Mouse (Mus musculus) ES-E14 (cell line): ENCODE results near the gene Grb2. TPM values are rescaled to one million over a fixed set of nuclear protein-coding genes. Genes with fewer than 3 reads are reported as not detected.
A peak's percentile ranks its signal among the peaks of the same experiment; 100 is the strongest.

Source experiments
- DNase-seq: peaks from one replicate; pipeline ENCODE4 v3.0.0-alpha.2; 2013; ENCODE audit warnings: low read depth, low spot score
- H3K27ac ChIP-seq: 2 replicates; pipeline ENCODE4 v1.5.1; 2012; ENCODE audit warnings: low read depth, mild to moderate bottlenecking, low read length, moderate library complexity, mixed read lengths; ENCODE audit not compliant: poor library complexity, insufficient read depth, severe bottlenecking
- H3K36me3 ChIP-seq: 2 replicates; pipeline ENCODE4 v1.6.1; 2012; ENCODE audit warnings: mild to moderate bottlenecking, low read length, moderate library complexity, mixed read lengths; ENCODE audit not compliant: control insufficient read depth, poor library complexity, insufficient read depth, severe bottlenecking
- H3K4me1 ChIP-seq, 2 experiments: fragments of 150-350 bp in 1 of 2; sonication (generic) in 1 of 2; 2 replicates each; pipeline ENCODE4 v1.6.1; 2012; ENCODE audit warnings: low read length in 2 of 2, mild to moderate bottlenecking in 1 of 2, mixed read lengths in 1 of 2; ENCODE audit not compliant: control insufficient read depth in 2 of 2, insufficient read depth in 2 of 2, poor library complexity in 1 of 2
- H3K4me3 ChIP-seq, 2 experiments: fragments of 150-350 bp in 1 of 2; sonication (generic) in 1 of 2; 2 replicates each; pipeline ENCODE4 v1.5.1; 2012; ENCODE audit warnings: low read length in 2 of 2, low read depth in 1 of 2, mild to moderate bottlenecking in 1 of 2, mixed read lengths in 1 of 2; ENCODE audit not compliant: insufficient read depth in 1 of 2, poor library complexity in 1 of 2, severe bottlenecking in 1 of 2
- H3K9ac ChIP-seq: 2 replicates; pipeline ENCODE4 v1.6.1; 2012; ENCODE audit warnings: low read depth, mild to moderate bottlenecking, low read length, mixed read lengths; ENCODE audit not compliant: poor library complexity, insufficient read depth, severe bottlenecking
- H3K9me3 ChIP-seq: fragments of 150-350 bp; sonication (generic); 2 replicates; pipeline ENCODE4 v1.6.1; 2012; ENCODE audit warnings: low read depth, mild to moderate bottlenecking, low read length; ENCODE audit not compliant: control insufficient read depth, insufficient read depth
- CHD2 ChIP-seq: IDR thresholded peaks from 2 replicates; pipeline ENCODE4 v1.6.1; 2014; ENCODE audit warnings: mild to moderate bottlenecking, low read depth, low read length, inconsistent platforms
- HCFC1 ChIP-seq: IDR thresholded peaks from 2 replicates; pipeline ENCODE4 v1.6.1; 2012; ENCODE audit warnings: low read length, inconsistent platforms, borderline replicate concordance; ENCODE audit not compliant: insufficient read depth
- MAFK ChIP-seq: IDR thresholded peaks from 2 replicates; pipeline ENCODE4 v1.6.1; 2014; ENCODE audit warnings: mild to moderate bottlenecking, low read depth, low read length, inconsistent platforms; ENCODE audit not compliant: insufficient read depth
- ZC3H11A ChIP-seq: IDR thresholded peaks from 2 replicates; pipeline ENCODE4 v1.6.1; 2012; ENCODE audit warnings: low read depth, mild to moderate bottlenecking, inconsistent platforms, low read length, borderline replicate concordance
- ZNF384 ChIP-seq: IDR thresholded peaks from 2 replicates; pipeline ENCODE4 v1.6.1; 2012; ENCODE audit warnings: low read depth, low read length, inconsistent platforms
- in situ Hi-C, 2 experiments: fragments of 600-800 bp; cut with MboI; formaldehyde crosslinking; loops; one replicate each; pipeline ENCODE4 v1.15.1; 2025; ENCODE audit warnings: low sequenced_read_pairs in 2 of 2, inconsistent platforms in 1 of 2; ENCODE audit not compliant: unreplicated experiment in 2 of 2
- total RNA-seq: library from RNA; depleted of rRNA; stranded (reverse); fragments of 300-350 nt; gene quantifications from 2 replicates; pipeline ENCODE4 v1.2.3, GENCODE M21; 2012

The Grb2 gene
- total RNA-seq, 1 experiment, result 24.4 TPM

DNA sequence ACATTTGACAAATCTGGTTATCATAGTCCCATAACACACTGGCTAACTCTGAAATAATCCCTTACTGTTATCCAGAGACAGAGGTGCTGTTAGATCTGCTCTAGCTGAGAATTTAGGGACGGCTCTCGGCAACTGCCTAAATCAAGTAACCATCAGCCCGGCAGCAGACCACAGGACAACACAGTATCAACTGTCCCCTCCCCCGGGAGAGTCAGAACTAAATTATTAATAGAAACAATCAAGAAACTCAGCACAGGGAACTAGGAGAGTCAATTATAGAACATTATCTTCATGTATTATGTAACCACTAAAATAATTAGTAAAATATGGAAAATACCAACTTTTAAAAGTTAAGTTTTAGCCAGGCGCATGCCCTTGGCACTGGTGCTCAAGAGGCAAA lies 17.4 kb downstream of the Grb2 start:
- TF ChIP-seq ZC3H11A (no peak), HCFC1 (no peak), ZNF384 (no peak), MAFK (no peak), CHD2 (no peak)
- peaks cover 2% of the 10 kb centered on the region in 2 experiments; a peak in 2 of 4 replicates for H3K4me1 ChIP-seq
- H3K9ac ChIP-seq, result no peak overlapping the region
- in situ Hi-C loops, result no loop called here
- H3K27ac ChIP-seq, result no peak overlapping the region
- H3K4me3 ChIP-seq, result no peak overlapping the region
- no peaks in the 10 kb centered on the region for H3K9me3 ChIP-seq
- H3K36me3 ChIP-seq, result no peaks in the 10 kb centered on the region
- no peak for DNase-seq

DNA sequence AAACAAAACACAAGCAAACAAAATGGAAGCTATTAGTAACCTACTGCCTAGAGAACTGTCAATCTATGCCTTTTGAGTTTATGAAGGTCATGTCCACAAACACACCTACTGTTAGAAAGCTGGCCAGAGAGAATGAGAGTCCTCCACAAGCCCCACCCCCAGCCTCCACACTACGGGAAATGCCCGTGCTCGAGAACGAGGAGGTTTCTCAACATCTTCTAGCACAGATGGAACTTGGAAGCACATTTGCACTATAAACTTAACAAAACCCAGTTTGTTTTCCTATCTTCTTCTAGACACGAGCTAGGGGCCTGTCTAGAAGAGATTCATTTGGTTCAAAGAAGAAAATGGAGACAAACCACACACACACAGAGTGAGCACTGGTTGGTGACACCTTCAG lies 18.0 kb downstream of the Grb2 start:
- H3K36me3 ChIP-seq, result no peaks in the 10 kb centered on the region
- no peak overlapping the region; the same call in 1 of the 2 replicates for H3K27ac ChIP-seq
- TF ChIP-seq MAFK, result no peak
- DNase-seq, result no peak
- in situ Hi-C loops, result no loop called here
- H3K9ac ChIP-seq, result no peak overlapping the region
- no peaks in the 10 kb centered on the region for H3K9me3 ChIP-seq
- peaks cover 2% of the 10 kb centered on the region in 2 experiments; a peak in 2 of 4 replicates for H3K4me1 ChIP-seq
- H3K4me3 ChIP-seq, result no peak overlapping the region

DNA sequence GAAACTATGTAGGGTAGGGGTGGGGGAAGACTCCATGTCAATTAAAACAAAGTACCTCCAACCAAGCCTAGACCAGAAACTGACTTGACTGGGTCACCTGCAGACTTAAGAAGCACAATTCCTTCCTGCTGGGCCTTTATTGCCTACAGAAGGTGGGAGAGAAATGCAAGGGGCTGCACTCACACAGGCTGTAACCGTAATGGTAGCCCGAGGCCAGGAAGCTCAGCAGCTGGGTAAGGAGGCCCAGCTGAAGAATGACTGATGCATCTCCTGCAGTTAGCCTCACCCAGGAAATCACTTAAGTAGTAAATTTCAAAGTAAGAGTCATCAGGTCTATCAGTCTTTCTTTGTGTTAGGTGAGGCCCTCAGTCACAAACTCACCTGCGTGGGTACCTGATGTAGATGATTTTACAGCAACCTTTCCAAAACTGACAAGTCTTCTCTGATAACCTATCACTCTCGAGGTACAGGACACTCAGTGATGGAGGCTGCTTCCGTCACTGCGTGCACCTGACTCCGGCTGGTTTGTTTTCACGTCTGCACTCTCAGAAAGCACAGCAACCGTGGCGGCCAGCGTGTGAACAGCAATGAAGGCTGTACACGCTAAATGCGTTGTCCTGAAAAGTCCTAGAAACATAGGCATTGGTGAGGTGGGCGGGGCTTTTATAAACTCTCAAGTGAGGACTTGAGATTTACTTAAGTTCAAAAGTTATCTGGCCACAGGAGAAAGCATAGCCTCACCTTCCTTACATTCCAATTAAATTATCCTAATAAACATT lies 19.1 kb downstream of the Grb2 start:
- Histone ChIP-seq H3K9me3 (no peaks in the 10 kb centered on the region), H3K36me3 (no peaks in the 10 kb centered on the region), H3K4me3 (no peak overlapping the region), H3K9ac (no peak overlapping the region; the same call in 1 of the 2 replicates), H3K27ac (no peak overlapping the region), H3K4me1 (peaks cover 2% of the 10 kb centered on the region in 2 experiments; a peak in 2 of 4 replicates)
- DNase-seq, result peak; percentile 40
- TF ChIP-seq ZNF384, result no peak
- TF ChIP-seq CHD2, result no peak
- TF ChIP-seq HCFC1, result no peak
- TF ChIP-seq ZC3H11A, result no peak
- TF ChIP-seq MAFK, result no peak
- in situ Hi-C loops, result no loop called here

DNA sequence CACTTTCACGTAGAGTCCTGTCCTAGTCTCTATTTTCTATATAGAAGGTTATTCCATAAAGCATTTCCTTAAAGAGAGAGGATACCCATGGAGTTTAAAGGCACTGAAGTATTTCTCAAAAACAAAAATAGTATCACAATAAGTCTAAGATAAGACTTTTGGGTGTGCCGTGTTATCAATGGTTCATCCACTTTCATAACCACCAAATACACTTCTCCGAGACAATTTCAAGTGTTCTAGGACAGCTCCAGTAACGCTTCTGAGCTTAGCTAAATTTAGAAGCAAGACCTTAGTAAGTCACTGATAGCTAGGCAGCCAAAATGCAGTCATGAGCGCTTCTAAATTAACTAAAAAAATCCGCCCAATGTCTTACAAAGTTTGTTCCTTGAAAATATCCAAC lies 22.0 kb downstream of the Grb2 start:
- in situ Hi-C loops, result no loop called here
- Histone ChIP-seq H3K4me3 (no peak overlapping the region), H3K27ac (no peak overlapping the region), H3K4me1 (peaks cover 2 to 5% of the 10 kb centered on the region in 2 experiments; a peak in 2 of 4 replicates), H3K9ac (no peak overlapping the region), H3K9me3 (no peaks in the 10 kb centered on the region), H3K36me3 (peaks cover 4% of the 10 kb centered on the region; the same call in 1 of the 2 replicates)
- no peak for DNase-seq
- TF ChIP-seq ZNF384, result no peak
- TF ChIP-seq HCFC1, result no peak
- TF ChIP-seq ZC3H11A, result no peak
- TF ChIP-seq CHD2, result no peak

DNA sequence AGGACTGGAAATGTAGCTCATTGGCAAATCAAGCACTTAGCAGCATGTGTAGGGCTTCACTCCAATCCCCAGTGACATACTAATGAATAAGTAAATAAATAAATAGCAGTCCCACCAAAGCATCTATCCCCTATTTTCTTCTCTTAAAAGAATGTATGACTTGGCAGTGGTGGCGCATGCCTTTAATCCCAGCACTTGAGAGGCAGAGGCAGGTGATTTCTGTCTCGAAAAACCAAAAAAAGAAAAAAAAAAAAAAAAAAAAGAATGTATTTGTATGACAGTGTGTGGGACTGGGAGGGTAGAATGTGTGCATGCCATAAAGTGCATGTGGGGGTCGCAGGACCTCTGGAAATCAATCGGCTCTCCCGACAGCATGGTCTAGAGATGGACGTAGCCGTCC lies 22.4 kb downstream of the Grb2 start:
- Histone ChIP-seq H3K9me3 (no peaks in the 10 kb centered on the region), H3K4me1 (peaks cover 2 to 5% of the 10 kb centered on the region in 2 experiments; a peak in 2 of 4 replicates), H3K4me3 (no peak overlapping the region), H3K9ac (no peak overlapping the region), H3K27ac (no peak overlapping the region), H3K36me3 (peaks cover 4% of the 10 kb centered on the region; the same call in 1 of the 2 replicates)
- in situ Hi-C loops, result no loop called here
- DNase-seq, result no peak
- TF ChIP-seq ZC3H11A, result no peak
- no peak for TF ChIP-seq MAFK
- TF ChIP-seq HCFC1, result no peak
- TF ChIP-seq CHD2, result no peak
- TF ChIP-seq ZNF384, result no peak
